9 mouse cellular contexts compared by ENCODE assay signal in the genomic region with DNA sequence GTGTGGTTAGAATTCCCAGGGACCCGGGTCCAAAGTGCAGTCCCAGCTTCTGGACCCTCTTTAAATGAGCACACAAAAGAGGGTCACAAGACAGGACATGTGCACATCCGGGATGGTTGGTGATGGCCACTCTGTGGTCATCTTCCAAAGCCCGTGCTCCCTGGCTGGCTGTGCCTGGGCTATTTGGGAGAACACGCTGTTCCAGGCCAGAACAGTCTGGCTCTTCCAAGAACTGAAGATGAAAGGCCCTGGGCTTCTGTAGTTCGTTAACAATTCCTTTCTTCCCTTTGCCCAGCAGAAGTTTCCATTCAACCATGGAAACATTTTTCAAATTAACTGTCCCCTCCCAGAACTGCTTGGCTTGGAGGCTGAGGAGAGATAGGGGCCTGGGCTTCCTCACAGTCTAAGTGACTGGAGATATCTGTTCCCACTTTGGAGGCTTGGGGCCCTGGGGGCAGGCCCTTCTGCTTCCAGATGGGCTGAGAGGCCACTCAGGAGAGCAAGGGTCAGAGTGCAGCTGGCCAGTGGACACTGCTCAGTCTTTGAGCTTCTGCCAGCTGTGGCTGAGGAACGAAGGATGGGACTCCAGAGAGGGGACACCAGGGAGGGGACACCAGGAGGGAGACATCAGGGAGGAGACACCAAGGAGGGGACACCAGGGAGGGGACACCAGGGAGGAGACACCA. TPM values are rescaled to one million over a fixed set of nuclear protein-coding genes. Genes with fewer than 3 reads are reported as not detected.
DNase-seq lines count a peak whose midpoint lies in the region; ATAC-seq and TF ChIP-seq lines count a peak whose summit lies in the region.
"Had no signal": no experiment of that assay in that cellular context is flagged by ENCODE, and none has a peak within 500 bp of the region (broad histone marks: within the 10 kb centered on the region; RNA-seq: fewer than 3 reads in every experiment).

No protein-coding gene starts in this region.

- peak overlapping the region; percentile 65 for H3K27ac ChIP-seq in heart, adult 2 months
- peak overlapping the region; percentile 55 for H3K27ac ChIP-seq in kidney, embryonic 15.5 days
- H3K27ac ChIP-seq in lung, postnatal 0 days (ENCODE audit: low read length) = peak overlapping the region; percentile 81
- H3K27ac ChIP-seq in forebrain, embryonic 15.5 days (replicated peaks) = no peak overlapping the region
- H3K27ac ChIP-seq: macrophage had no signal

- no peak overlapping the region for H3K4me3 ChIP-seq in heart, adult 2 months
- H3K4me3 ChIP-seq in kidney, embryonic 15.5 days (replicated peaks) = no peak overlapping the region
- H3K4me3 ChIP-seq in lung, postnatal 0 days (ENCODE audit: low read depth, low read length) = no peak overlapping the region
- no peak overlapping the region for H3K4me3 ChIP-seq in forebrain, embryonic 15.5 days

- no peaks in the 10 kb centered on the region for H3K27me3 ChIP-seq in heart, adult 2 months (ENCODE audit: control insufficient read depth, insufficient read depth, low read length)
- H3K27me3 ChIP-seq in kidney, embryonic 15.5 days = no peaks in the 10 kb centered on the region
- no peaks in the 10 kb centered on the region for H3K27me3 ChIP-seq in lung, postnatal 0 days (replicated peaks; ENCODE audit: insufficient read depth, low read length)
- no peaks in the 10 kb centered on the region for H3K27me3 ChIP-seq in forebrain, embryonic 15.5 days

- no peaks in the 10 kb centered on the region for H3K79me2 ChIP-seq in heart, adult 2 months (replicated peaks; ENCODE audit: control insufficient read depth, insufficient read depth, low read length)

- TF ChIP-seq CTCF in heart, adult 2 months (IDR thresholded peaks at IDR 0.05) = no peak
- TF ChIP-seq CTCF in lung, postnatal 0 days (IDR thresholded peaks at IDR 0.05) = no peak

- no peaks in the 10 kb centered on the region for H3K9me3 ChIP-seq in kidney, embryonic 15.5 days (replicated peaks)
- no peaks in the 10 kb centered on the region for H3K9me3 ChIP-seq in lung, postnatal 0 days (ENCODE audit: low read length)
- H3K9me3 ChIP-seq in forebrain, embryonic 15.5 days = no peaks in the 10 kb centered on the region

- peak; percentile 34; the same call in 1 of the 2 replicates for ATAC-seq in frontal cortex, adult (ENCODE audit: low TSS enrichment)
- ATAC-seq in kidney, embryonic 15.5 days (replicated peaks; ENCODE audit: low FRiP score) = peak; percentile 43; the same call in 1 of the 2 replicates
- ATAC-seq in lung, postnatal 0 days = peak; percentile 80
- ATAC-seq in forebrain, embryonic 15.5 days (replicated peaks) = no peak

- peaks cover 17% of the 10 kb centered on the region for H3K4me1 ChIP-seq in heart, adult 2 months (ENCODE audit: control insufficient read depth, insufficient read depth, low read length)
- H3K4me1 ChIP-seq in kidney, embryonic 15.5 days = peaks cover 32% of the 10 kb centered on the region
- H3K4me1 ChIP-seq in lung, postnatal 0 days (ENCODE audit: insufficient read depth, low read depth, low read length) = no peaks in the 10 kb centered on the region
- H3K4me1 ChIP-seq in forebrain, embryonic 15.5 days = no peaks in the 10 kb centered on the region

- DNase-seq in frontal cortex, postnatal 14 days (ENCODE audit: low spot score in 2 of 2) = no peak
- DNase-seq in adrenal gland, postnatal 36 days = peak; percentile 33 to 52
- DNase-seq in heart, adult 2 months = peak; percentile 66 to 73
- DNase-seq in lung, postnatal 0 days (ENCODE audit: low spot score) = peak; percentile 78
- no peak for DNase-seq in thymus, postnatal 10 days (ENCODE audit: low spot score in 2 of 2)

- intact Hi-C loops in heart, adult 2 months (cut with DNase I) = no loop called here

- no peak overlapping the region for H3K4me2 ChIP-seq in kidney, embryonic 15.5 days
- H3K4me2 ChIP-seq in lung, postnatal 0 days (replicated peaks; ENCODE audit: low read depth, low read length) = no peak overlapping the region
- H3K4me2 ChIP-seq in forebrain, embryonic 15.5 days (replicated peaks) = no peak overlapping the region

- WGBS in heart, adult 2 months = 19% methylated on average over 6 of the region's 6 CpGs
- 43% methylated on average over 6 of the region's 6 CpGs for WGBS in kidney, embryonic 15.5 days
- WGBS in lung, postnatal 0 days = 57% methylated on average over 6 of the region's 6 CpGs
- WGBS in forebrain, embryonic 15.5 days = 60% methylated on average over 6 of the region's 6 CpGs

- no peaks in the 10 kb centered on the region for H3K36me3 ChIP-seq in heart, adult 2 months (ENCODE audit: control insufficient read depth, insufficient read depth, low read length)
- no peaks in the 10 kb centered on the region for H3K36me3 ChIP-seq in kidney, embryonic 15.5 days
- H3K36me3 ChIP-seq in lung, postnatal 0 days (ENCODE audit: insufficient read depth, low read length) = no peaks in the 10 kb centered on the region
- no peaks in the 10 kb centered on the region for H3K36me3 ChIP-seq in forebrain, embryonic 15.5 days

- TF ChIP-seq POLR2A in heart, adult 2 months (IDR thresholded peaks at IDR 0.05; ENCODE audit: insufficient read depth, low read depth, low read length) = 0 out of 2 replicates have a peak, but pooled peaks have one; percentile 26

- H3K9ac ChIP-seq in heart, adult 2 months (ENCODE audit: low read depth, low read length) = no peak overlapping the region
- H3K9ac ChIP-seq in kidney, embryonic 15.5 days = no peak overlapping the region
- H3K9ac ChIP-seq in lung, postnatal 0 days (replicated peaks; ENCODE audit: low read depth) = no peak overlapping the region
- no peak overlapping the region for H3K9ac ChIP-seq in forebrain, embryonic 15.5 days (replicated peaks)

- TF ChIP-seq EP300 in heart, adult 2 months (IDR thresholded peaks at IDR 0.05; ENCODE audit: insufficient read depth, low read depth, low read length) = peak; percentile 86; the same call in 1 of the 2 replicates
- peak; percentile 89 for TF ChIP-seq EP300 in lung, postnatal 0 days (IDR thresholded peaks at IDR 0.05)

RNA-seq across cellular contexts. Expression of gene Prr5, which starts 29.8 kb away (rescaled TPM):
- 1 to 10 TPM; 5.6 to 7.0 TPM for total RNA-seq in adrenal gland, postnatal 36 days (2021)
- 1 to 10 TPM; 2.8 to 4.9 TPM for total RNA-seq in heart, adult 2 months (2021)
- polyA plus RNA-seq in heart, adult 2 months (2012; rRNA removed) = 5.9 and 8.1 TPM in 2 replicates
- polyA plus RNA-seq in kidney, embryonic 15.5 days (2015; fragmentation: Nextera tagmentation; extraction: Ambion mirVana) = 40.3 and 46.8 TPM in 2 replicates
- 8.8 and 9.2 TPM in 2 replicates for polyA plus RNA-seq in lung, postnatal 0 days (2015; fragmentation: Nextera tagmentation; extraction: Ambion mirVana)
- 11.5 and 11.8 TPM in 2 replicates for polyA plus RNA-seq in forebrain, embryonic 15.5 days (2015; fragmentation: Nextera tagmentation; extraction: Ambion mirVana)

Comparison
In these comparisons a context has a peak if more than half of its experiments do, and no peak if none do; other contexts are left out.
1. DNase-seq: peak in adrenal gland, postnatal 36 days (2 of 2), heart, adult 2 months (2 of 2) and lung, postnatal 0 days (single experiment); none in frontal cortex, postnatal 14 days (0 of 2) and thymus, postnatal 10 days (0 of 2).